Mouse (Mus musculus): ENCODE data around the gene Ifna2. TPM values are rescaled to one million over a fixed set of nuclear protein-coding genes. Genes with fewer than 3 reads are reported as not detected.

Ifna2 gene
- polyA plus RNA-seq, 1 experiment from 2014 or later = not detected

GRCm38 (mm10) chr4:88640704-88641076 is 43.0 kb downstream of the Ifna2 start:
- H3K4me2 ChIP-seq (ENCODE audit: low read depth, low read length) = peak overlapping the region; percentile 50
- H3K36me3 ChIP-seq (ENCODE audit: control insufficient read depth, insufficient read depth) = no peaks in the 10 kb centered on the region
- H3K9ac ChIP-seq (ENCODE audit: low read depth, low read length) = no peak overlapping the region
- no peaks in the 10 kb centered on the region for H3K27me3 ChIP-seq (ENCODE audit: control insufficient read depth, insufficient read depth, low read depth, low read length)
- 42% methylated on average over 8 of the region's 8 CpGs for WGBS (ENCODE audit: insufficient replicate concordance)
- no peaks in the 10 kb centered on the region for H3K9me3 ChIP-seq (replicated peaks; ENCODE audit: control insufficient read depth, low read length)
- H3K27ac ChIP-seq (ENCODE audit: low read length) = no peak overlapping the region
- no peaks in the 10 kb centered on the region for H3K4me1 ChIP-seq (ENCODE audit: control insufficient read depth, low read depth, low read length)
- H3K4me3 ChIP-seq (ENCODE audit: low read depth, low read length) = peak overlapping the region; percentile 54
- no peak for ATAC-seq (ENCODE audit: low read depth)

GRCm38 (mm10) chr4:88634311-88634710 is 49.4 kb downstream of the Ifna2 start, which contains the start of gene C87499:
C87499 (minus strand) TSS chr4:88634411.
- WGBS (ENCODE audit: insufficient replicate concordance) = 73% methylated on average over 4 of the region's 4 CpGs
- Histone ChIP-seq H3K9me3 (replicated peaks; ENCODE audit: control insufficient read depth, low read length) (no peaks in the 10 kb centered on the region), H3K27ac (ENCODE audit: low read length) (no peak within 1 kb of the TSS), H3K4me2 (ENCODE audit: low read depth, low read length) (no peak within 1 kb of the TSS), H3K9ac (ENCODE audit: low read depth, low read length) (no peak within 1 kb of the TSS), H3K36me3 (ENCODE audit: control insufficient read depth, insufficient read depth) (no peaks in the 10 kb centered on the region), H3K27me3 (ENCODE audit: control insufficient read depth, insufficient read depth, low read depth, low read length) (no peaks in the 10 kb centered on the region), H3K4me3 (ENCODE audit: low read depth, low read length) (no peak within 1 kb of the TSS), H3K4me1 (ENCODE audit: control insufficient read depth, low read depth, low read length) (no peaks in the 10 kb centered on the region)
- ATAC-seq (ENCODE audit: low read depth) = no peak

Other genes with a start within 250 kb of the Ifna2 start
- gene Hacd4, start 245.0 kb downstream of the Ifna2 start, polyA plus RNA-seq (2015; fragmentation: Nextera tagmentation; extraction: Ambion mirVana) = 5.4 and 5.5 TPM in 2 replicates
- gene Ifnb1, start 161.1 kb downstream of the Ifna2 start, polyA plus RNA-seq (2015; fragmentation: Nextera tagmentation; extraction: Ambion mirVana) = not detected in 2 replicates
- not detected in 2 replicates for gene Ifna15, start 125.7 kb downstream of the Ifna2 start, polyA plus RNA-seq (2015; fragmentation: Nextera tagmentation; extraction: Ambion mirVana)
- gene Ifna14, start 112.1 kb downstream of the Ifna2 start, polyA plus RNA-seq (2015; fragmentation: Nextera tagmentation; extraction: Ambion mirVana) = not detected in 2 replicates
- not detected in 2 replicates for gene Ifna9, start 91.5 kb downstream of the Ifna2 start, polyA plus RNA-seq (2015; fragmentation: Nextera tagmentation; extraction: Ambion mirVana)
- gene Ifna12, start 80.5 kb downstream of the Ifna2 start, polyA plus RNA-seq (2015; fragmentation: Nextera tagmentation; extraction: Ambion mirVana) = not detected in 2 replicates
- gene C87499, start 49.5 kb downstream of the Ifna2 start, polyA plus RNA-seq (2015; fragmentation: Nextera tagmentation; extraction: Ambion mirVana) = not detected in 2 replicates
- not detected in 2 replicates for gene Ifna13, start 39.5 kb downstream of the Ifna2 start, polyA plus RNA-seq (2015; fragmentation: Nextera tagmentation; extraction: Ambion mirVana)
- gene Ifna16, start 7.0 kb downstream of the Ifna2 start, polyA plus RNA-seq (2015; fragmentation: Nextera tagmentation; extraction: Ambion mirVana) = not detected in 2 replicates
- not detected in 2 replicates for gene Ifnab, start 7.4 kb upstream of the Ifna2 start, polyA plus RNA-seq (2015; fragmentation: Nextera tagmentation; extraction: Ambion mirVana)
- gene Gm26566, start 37.9 kb upstream of the Ifna2 start, polyA plus RNA-seq (2015; fragmentation: Nextera tagmentation; extraction: Ambion mirVana) = 0.25 and 0.32 TPM in 2 replicates
- gene Klhl9, start 38.6 kb upstream of the Ifna2 start, polyA plus RNA-seq (2015; fragmentation: Nextera tagmentation; extraction: Ambion mirVana) = 22.4 and 23.5 TPM in 2 replicates
- not detected in 2 replicates for gene Gm13271, start 71.0 kb upstream of the Ifna2 start, polyA plus RNA-seq (2015; fragmentation: Nextera tagmentation; extraction: Ambion mirVana)
- 0.07 TPM in 1 of 2 replicates, not detected in the other for gene Gm13283, start 76.2 kb upstream of the Ifna2 start, polyA plus RNA-seq (2015; fragmentation: Nextera tagmentation; extraction: Ambion mirVana)
- 0.11 TPM in 1 of 2 replicates, not detected in the other for gene Gm13290, start 89.9 kb upstream of the Ifna2 start, polyA plus RNA-seq (2015; fragmentation: Nextera tagmentation; extraction: Ambion mirVana)
- gene Gm13289, start 93.0 kb upstream of the Ifna2 start, polyA plus RNA-seq (2015; fragmentation: Nextera tagmentation; extraction: Ambion mirVana) = not detected in 2 replicates
- gene Gm13272, start 95.9 kb upstream of the Ifna2 start, polyA plus RNA-seq (2015; fragmentation: Nextera tagmentation; extraction: Ambion mirVana) = not detected in 2 replicates
- not detected in 2 replicates for gene Ifnz, start 98.2 kb upstream of the Ifna2 start, polyA plus RNA-seq (2015; fragmentation: Nextera tagmentation; extraction: Ambion mirVana)
- not detected in 2 replicates for gene Gm13276, start 101.8 kb upstream of the Ifna2 start, polyA plus RNA-seq (2015; fragmentation: Nextera tagmentation; extraction: Ambion mirVana)
- gene Gm13277, start 104.7 kb upstream of the Ifna2 start, polyA plus RNA-seq (2015; fragmentation: Nextera tagmentation; extraction: Ambion mirVana) = not detected in 2 replicates
- not detected in 2 replicates for gene Gm13278, start 107.6 kb upstream of the Ifna2 start, polyA plus RNA-seq (2015; fragmentation: Nextera tagmentation; extraction: Ambion mirVana)
- not detected in 2 replicates for gene Gm13275, start 110.6 kb upstream of the Ifna2 start, polyA plus RNA-seq (2015; fragmentation: Nextera tagmentation; extraction: Ambion mirVana)
- gene Gm13279, start 113.5 kb upstream of the Ifna2 start, polyA plus RNA-seq (2015; fragmentation: Nextera tagmentation; extraction: Ambion mirVana) = not detected in 2 replicates
- gene Gm13285, start 115.8 kb upstream of the Ifna2 start, polyA plus RNA-seq (2015; fragmentation: Nextera tagmentation; extraction: Ambion mirVana) = 0.15 and 0.23 TPM in 2 replicates
- gene Gm13287, start 119.3 kb upstream of the Ifna2 start, polyA plus RNA-seq (2015; fragmentation: Nextera tagmentation; extraction: Ambion mirVana) = not detected in 2 replicates
- not detected in 2 replicates for gene Gm13288, start 121.6 kb upstream of the Ifna2 start, polyA plus RNA-seq (2015; fragmentation: Nextera tagmentation; extraction: Ambion mirVana)
- not detected in 2 replicates for gene Ifna7, start 132.3 kb upstream of the Ifna2 start, polyA plus RNA-seq (2015; fragmentation: Nextera tagmentation; extraction: Ambion mirVana)
- gene Ifna11, start 136.0 kb upstream of the Ifna2 start, polyA plus RNA-seq (2015; fragmentation: Nextera tagmentation; extraction: Ambion mirVana) = not detected in 2 replicates
- not detected in 2 replicates for gene Ifna6, start 143.5 kb upstream of the Ifna2 start, polyA plus RNA-seq (2015; fragmentation: Nextera tagmentation; extraction: Ambion mirVana)
- not detected in 2 replicates for gene Ifna5, start 151.6 kb upstream of the Ifna2 start, polyA plus RNA-seq (2015; fragmentation: Nextera tagmentation; extraction: Ambion mirVana)
- gene Ifna4, start 157.9 kb upstream of the Ifna2 start, polyA plus RNA-seq (2015; fragmentation: Nextera tagmentation; extraction: Ambion mirVana) = not detected in 2 replicates
- not detected in 2 replicates for gene Ifna1, start 166.2 kb upstream of the Ifna2 start, polyA plus RNA-seq (2015; fragmentation: Nextera tagmentation; extraction: Ambion mirVana)
- gene Ifne, start 196.3 kb upstream of the Ifna2 start, polyA plus RNA-seq (2015; fragmentation: Nextera tagmentation; extraction: Ambion mirVana) = not detected in 2 replicates

Measured in liver, embryonic 16.5 days (tissue).